ENCODE assay signal across 17 mouse cellular contexts in the genomic region with DNA sequence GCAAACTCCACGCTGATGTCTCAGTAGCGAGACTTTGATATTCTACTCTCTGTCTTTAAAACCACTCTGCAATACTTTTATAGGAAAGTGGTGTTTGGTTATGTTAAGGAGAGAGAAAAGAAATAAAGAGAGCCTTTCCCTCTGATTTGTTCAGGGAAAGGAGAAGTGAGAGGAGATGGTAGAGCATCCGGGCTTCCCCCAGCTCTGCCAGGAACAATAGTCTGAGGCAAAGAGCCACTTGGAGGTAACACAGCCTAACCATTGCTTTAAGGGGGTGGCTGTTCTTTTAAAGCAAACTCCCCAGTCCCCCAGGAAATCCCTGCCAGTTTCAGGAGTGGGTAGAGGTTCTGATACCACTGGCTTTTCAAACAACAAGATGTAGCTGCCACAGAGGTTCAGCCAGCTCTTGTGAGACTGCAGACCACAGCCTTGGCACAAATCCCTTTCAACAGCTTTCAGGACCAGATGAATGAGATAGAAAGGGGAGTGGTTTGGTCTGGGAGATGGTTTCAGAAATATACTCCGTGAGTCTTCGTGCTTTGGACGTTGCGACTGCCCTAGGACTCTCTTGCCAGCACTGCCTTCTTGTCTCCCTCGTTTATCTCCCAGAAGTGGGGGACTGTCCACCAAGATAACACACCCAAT. TPM values are rescaled to one million over a fixed set of nuclear protein-coding genes. Genes with fewer than 3 reads are reported as not detected.
A peak's percentile ranks its signal among the peaks of the same experiment; 100 is the strongest.
DNase-seq lines count a peak whose midpoint lies in the region; ATAC-seq lines count a peak whose summit lies in the region.
"Had no signal": no experiment of that assay in that cellular context is flagged by ENCODE, and none has a peak within 500 bp of the region (broad histone marks: within the 10 kb centered on the region; RNA-seq: fewer than 3 reads in every experiment).

No protein-coding gene starts in this region.

- peak overlapping the region; percentile 31; the same call in 1 of the 2 replicates for H3K9ac ChIP-seq in heart, embryonic 16.5 days (ENCODE audit: low read length)
- H3K9ac ChIP-seq in embryonic facial prominence, embryonic 14.5 days (ENCODE audit: low read depth, low read length) = no peak overlapping the region
- H3K9ac ChIP-seq: hindbrain, embryonic 14.5 days; limb, embryonic 12.5 days had no signal

- WGBS in heart, embryonic 16.5 days = 57% methylated on average over 8 of the region's 8 CpGs
- WGBS in embryonic facial prominence, embryonic 14.5 days = 85% methylated on average over 8 of the region's 8 CpGs

- no peaks in the 10 kb centered on the region for H3K27me3 ChIP-seq in heart, embryonic 16.5 days (ENCODE audit: control insufficient read depth, insufficient read depth, low read length)
- H3K27me3 ChIP-seq in embryonic facial prominence, embryonic 14.5 days (replicated peaks; ENCODE audit: control insufficient read depth, insufficient read depth, low read length) = no peaks in the 10 kb centered on the region

- peak overlapping the region; percentile 44 for H3K27ac ChIP-seq in heart, embryonic 16.5 days (ENCODE audit: low read length)
- H3K27ac ChIP-seq in embryonic facial prominence, embryonic 14.5 days (replicated peaks; ENCODE audit: low read depth, low read length) = no peak overlapping the region
- H3K27ac ChIP-seq: hindbrain, embryonic 14.5 days; left cerebral cortex, adult 2 months; limb, embryonic 12.5 days had no signal

- peak; percentile 63 to 68 for DNase-seq in cerebellum, postnatal 10 days
- no peak for DNase-seq in cerebellum, adult 11 months
- DNase-seq in heart, adult 9 months (ENCODE audit: low spot score in 2 of 2) = no peak
- peak; percentile 44 for DNase-seq in 3134 (ENCODE audit: extremely low read depth, insufficient read length, low spot score)
- DNase-seq in embryonic facial prominence, embryonic 14.5 days (ENCODE audit: low spot score) = peak; percentile 22
- DNase-seq in thymus, postnatal 36 days = no peak
- DNase-seq in frontal cortex, postnatal 36 days (ENCODE audit: low spot score in 2 of 2) = no peak
- DNase-seq: adrenal gland, postnatal 10 days; cerebellum, postnatal 25 days; gastrocnemius, postnatal 25 days; kidney, adult 2 months had no signal

- no peak for ATAC-seq in heart, embryonic 16.5 days (replicated peaks; ENCODE audit: extremely low read depth, insufficient read depth, low FRiP score)
- ATAC-seq in embryonic facial prominence, embryonic 14.5 days (ENCODE audit: low read depth) = no peak
- ATAC-seq: forebrain, embryonic 16.5 days had no signal

- H3K4me1 ChIP-seq in heart, embryonic 16.5 days (ENCODE audit: control insufficient read depth, insufficient read depth, low read length) = peaks cover 14% of the 10 kb centered on the region
- H3K4me1 ChIP-seq in embryonic facial prominence, embryonic 14.5 days (ENCODE audit: control insufficient read depth, insufficient read depth, low read length) = peaks cover 4% of the 10 kb centered on the region; the same call in 1 of the 2 replicates

- H3K4me2 ChIP-seq in heart, embryonic 16.5 days (ENCODE audit: low read depth, low read length) = no peak overlapping the region
- no peak overlapping the region for H3K4me2 ChIP-seq in embryonic facial prominence, embryonic 14.5 days (ENCODE audit: low read depth, low read length)
- H3K4me2 ChIP-seq: hindbrain, embryonic 14.5 days; limb, embryonic 12.5 days had no signal

- H3K9me3 ChIP-seq in heart, embryonic 16.5 days (replicated peaks; ENCODE audit: control insufficient read depth, low read length) = no peaks in the 10 kb centered on the region
- no peaks in the 10 kb centered on the region for H3K9me3 ChIP-seq in embryonic facial prominence, embryonic 14.5 days (ENCODE audit: control insufficient read depth, low read length)
- H3K9me3 ChIP-seq: limb, embryonic 12.5 days; megakaryocyte, embryonic 14.5 days had no signal

- H3K4me3 ChIP-seq in heart, embryonic 16.5 days (ENCODE audit: low read length) = no peak overlapping the region
- no peak overlapping the region for H3K4me3 ChIP-seq in embryonic facial prominence, embryonic 14.5 days (ENCODE audit: low read depth, low read length)
- H3K4me3 ChIP-seq: left cerebral cortex, adult 2 months; limb, embryonic 12.5 days; megakaryocyte, embryonic 14.5 days had no signal

- H3K36me3 ChIP-seq in heart, embryonic 16.5 days (ENCODE audit: control insufficient read depth, insufficient read depth) = no peaks in the 10 kb centered on the region
- H3K36me3 ChIP-seq in embryonic facial prominence, embryonic 14.5 days (ENCODE audit: control insufficient read depth, insufficient read depth, low read length) = no peaks in the 10 kb centered on the region
- H3K36me3 ChIP-seq: limb, embryonic 12.5 days had no signal

RNA-seq across cellular contexts. Expression of gene Ergic1, which starts 16.8 kb away (rescaled TPM):
- polyA plus RNA-seq in heart, embryonic 16.5 days (2015; fragmentation: Nextera tagmentation; extraction: Ambion mirVana) = 82.7 and 84.9 TPM in 2 replicates
- 149 and 164 TPM in 2 replicates for polyA plus RNA-seq in embryonic facial prominence, embryonic 14.5 days (2014; fragmentation: Nextera tagmentation; extraction: Ambion mirVana)

RNA-seq across cellular contexts. Expression of gene Dusp1, which starts 17.5 kb away (rescaled TPM):
- polyA plus RNA-seq in heart, embryonic 16.5 days (2015; fragmentation: Nextera tagmentation; extraction: Ambion mirVana) = 35.5 and 35.7 TPM in 2 replicates
- 25.4 and 27.3 TPM in 2 replicates for polyA plus RNA-seq in embryonic facial prominence, embryonic 14.5 days (2014; fragmentation: Nextera tagmentation; extraction: Ambion mirVana)

Comparison
In these comparisons a context has a peak if more than half of its experiments do, and no peak if none do; other contexts are left out.
1. DNase-seq: peak in cerebellum, postnatal 10 days (2 of 2), 3134 (single experiment) and embryonic facial prominence, embryonic 14.5 days (single experiment); none in cerebellum, adult 11 months (single experiment), heart, adult 9 months (0 of 2), thymus, postnatal 36 days (0 of 2) and frontal cortex, postnatal 36 days (0 of 2).